Mouse (Mus musculus) lung, embryonic 14.5 days (tissue): Measurements from ENCODE around the gene Arf3. TPM values are rescaled to one million over a fixed set of nuclear protein-coding genes. Genes with fewer than 3 reads are reported as not detected.
A peak's percentile ranks its signal among the peaks of the same experiment; 100 is the strongest.

ENCODE experiments used
- ATAC-seq: fragments of 200-750 bp; cut with Nextera tagmentation; 2 replicates; pipeline ENCODE4 v1.8.0; 2017; ENCODE audit warnings: mild to moderate bottlenecking, moderate TSS enrichment, moderate library complexity; ENCODE audit not compliant: insufficient read depth
- DNase-seq: peaks from one replicate; pipeline ENCODE4 v3.0.0-alpha.2; 2015
- H3K27ac ChIP-seq: fragments of 300-500 bp; sonication (generic); 2 replicates; pipeline ENCODE4 v1.5.1; 2014; ENCODE audit warnings: low read depth, mild to moderate bottlenecking, moderate library complexity
- H3K27me3 ChIP-seq: fragments of 300-500 bp; sonication (generic); 2 replicates; pipeline ENCODE4 v1.6.1; 2014; ENCODE audit warnings: low read length, control low read depth; ENCODE audit not compliant: insufficient read depth
- H3K36me3 ChIP-seq: fragments of 300-500 bp; sonication (generic); 2 replicates; pipeline ENCODE4 v1.6.1; 2014; ENCODE audit warnings: control low read depth; ENCODE audit not compliant: insufficient read depth
- H3K4me1 ChIP-seq: fragments of 300-500 bp; sonication (generic); 2 replicates; pipeline ENCODE4 v1.6.1; 2014; ENCODE audit warnings: antibody characterized with exemption, control low read depth; ENCODE audit not compliant: insufficient read depth
- H3K4me2 ChIP-seq: fragments of 300-500 bp; sonication (generic); 2 replicates; pipeline ENCODE4 v1.6.1; 2014; ENCODE audit warnings: mild to moderate bottlenecking
- H3K4me3 ChIP-seq: fragments of 300-500 bp; sonication (generic); 2 replicates; pipeline ENCODE4 v1.5.1; 2014; ENCODE audit warnings: low read depth, low read length
- H3K9ac ChIP-seq: fragments of 300-500 bp; sonication (generic); 2 replicates; pipeline ENCODE4 v1.6.1; 2014
- H3K9me3 ChIP-seq: fragments of 300-500 bp; sonication (generic); 2 replicates; pipeline ENCODE4 v1.6.1; 2016; ENCODE audit warnings: low read depth, low read length, control low read depth
- CTCF ChIP-seq: IDR thresholded peaks from 2 replicates; pipeline ENCODE4 v1.5.1; 2016; ENCODE audit warnings: antibody characterized with exemption, low read depth
- WGBS: fragments of 180-500 bp; shearing (Covaris S2); extraction: QIAGEN DNeasy Blood & Tissue Kit; methylation state at CpG from one replicate; pipeline ENCODE4 v1.1.7; 2014; 5-methylcytosine and 5-hydroxymethylcytosine counted together
- polyA plus RNA-seq: library from polyadenylated mRNA; unstranded; fragments of >200 nt; fragmentation: Nextera tagmentation; extraction: Ambion mirVana; gene quantifications from 2 replicates; pipeline ENCODE4 v1.2.1, GENCODE M21; 2014

Gene Arf3
- polyA plus RNA-seq, 1 experiment from 2014 or later, result 42.5 TPM

DNA sequence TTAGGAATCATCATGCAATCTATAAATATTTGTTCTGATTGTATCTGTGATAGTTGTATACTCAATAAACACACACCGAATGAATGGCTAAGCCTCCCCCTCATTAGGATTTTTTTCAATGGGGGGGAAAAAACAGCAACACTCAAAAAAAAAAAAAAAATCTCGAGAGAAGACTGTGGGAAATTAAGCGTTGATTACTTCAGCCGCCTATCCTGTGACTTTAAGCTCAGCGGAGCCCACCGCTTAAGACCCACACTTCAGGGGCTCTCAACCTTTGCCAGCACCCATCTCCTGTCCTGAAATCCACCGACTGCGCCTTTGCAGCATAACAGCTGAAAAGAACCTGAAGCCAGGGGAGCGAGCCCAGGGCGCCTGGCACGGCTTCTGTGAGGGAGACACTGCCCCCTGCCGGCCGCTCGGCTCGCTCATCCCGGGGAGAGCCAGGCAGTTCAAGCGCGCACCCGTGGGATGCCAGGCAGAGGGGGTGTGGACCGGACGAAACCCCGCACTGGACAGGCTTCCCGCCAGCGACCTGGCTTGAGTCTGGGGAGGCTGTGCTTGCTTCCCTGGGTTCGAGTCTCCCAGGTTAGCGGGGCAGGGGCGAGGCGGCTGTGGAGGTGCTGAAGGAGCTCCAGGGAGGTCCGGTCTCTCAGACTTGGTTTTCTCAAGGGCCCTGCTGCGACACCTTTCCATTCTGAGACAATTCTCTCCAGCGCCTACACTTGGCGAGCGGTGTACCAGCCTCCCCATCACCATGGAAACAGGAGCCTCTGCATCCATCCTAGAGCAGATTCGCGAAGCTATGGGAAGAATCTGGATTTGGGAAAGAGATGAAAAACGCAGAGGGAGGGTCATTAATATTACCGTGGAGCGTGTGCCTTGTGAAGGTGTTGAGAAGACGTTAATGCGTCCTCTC is 63.6 kb downstream of the Arf3 start:
- Histone ChIP-seq H3K27me3 (peaks cover 33% of the 10 kb centered on the region), H3K27ac (no peak overlapping the region), H3K36me3 (no peaks in the 10 kb centered on the region), H3K4me2 (peak overlapping the region; percentile 57), H3K9ac (0 out of 2 replicates have a peak overlapping the region, but pooled peaks have one; percentile 25), H3K4me3 (peak overlapping the region; percentile 26; the same call in 1 of the 2 replicates), H3K9me3 (no peaks in the 10 kb centered on the region), H3K4me1 (no peaks in the 10 kb centered on the region)
- 3% methylated on average over 40 of the region's 40 CpGs for WGBS
- DNase-seq (peak; percentile 90), ATAC-seq (no peak; the same call in 1 of the 2 replicates)
- peak; percentile 97 for TF ChIP-seq CTCF

GRCm38 (mm10) chr15:98696216-98696615 is 66.8 kb downstream of the Arf3 start:
- 58% methylated on average over 8 of the region's 8 CpGs for WGBS
- H3K4me1 ChIP-seq, result peaks cover 6% of the 10 kb centered on the region; the same call in 1 of the 2 replicates
- H3K4me2 ChIP-seq, result no peak overlapping the region
- no peak overlapping the region for H3K4me3 ChIP-seq
- DNase-seq (no peak), ATAC-seq (no peak)
- no peaks in the 10 kb centered on the region for H3K9me3 ChIP-seq
- no peak for TF ChIP-seq CTCF
- no peak overlapping the region for H3K9ac ChIP-seq
- no peak overlapping the region for H3K27ac ChIP-seq
- H3K27me3 ChIP-seq, result peaks cover 17% of the 10 kb centered on the region
- H3K36me3 ChIP-seq, result no peaks in the 10 kb centered on the region

DNA sequence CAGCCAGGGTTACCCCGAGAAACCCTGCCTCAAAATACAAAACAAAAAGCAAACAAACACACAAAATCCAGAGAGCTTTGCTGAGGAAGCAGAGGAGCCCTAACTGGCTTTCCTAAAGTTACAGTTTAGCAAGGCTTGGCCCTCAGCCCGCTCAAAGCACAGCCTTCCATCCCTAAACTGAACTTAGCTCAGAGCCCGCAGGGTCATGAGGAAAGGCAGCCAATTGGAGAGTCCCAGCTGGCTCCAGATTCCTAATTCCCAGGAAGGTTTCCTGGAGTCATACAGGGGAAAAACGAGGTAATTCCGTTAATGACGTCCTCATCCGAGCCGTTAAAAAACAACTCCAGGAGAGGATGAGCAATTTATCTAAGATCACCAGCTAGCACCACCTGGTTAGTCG is 67.3 kb downstream of the Arf3 start:
- no peak overlapping the region for H3K9ac ChIP-seq
- H3K27ac ChIP-seq, result no peak overlapping the region
- H3K4me3 ChIP-seq, result no peak overlapping the region
- DNase-seq (no peak), ATAC-seq (no peak)
- peaks cover 6% of the 10 kb centered on the region; the same call in 1 of the 2 replicates for H3K4me1 ChIP-seq
- H3K27me3 ChIP-seq, result peaks cover 12% of the 10 kb centered on the region
- H3K4me2 ChIP-seq, result no peak overlapping the region
- TF ChIP-seq CTCF, result no peak
- H3K36me3 ChIP-seq, result no peaks in the 10 kb centered on the region
- no peaks in the 10 kb centered on the region for H3K9me3 ChIP-seq
- 46% methylated on average over 9 of the region's 9 CpGs for WGBS

GRCm38 (mm10) chr15:98692171-98692715 is 70.8 kb downstream of the Arf3 start:
- Histone ChIP-seq H3K4me2 (0 out of 2 replicates have a peak overlapping the region, but pooled peaks have one; percentile 10), H3K4me3 (no peak overlapping the region), H3K9me3 (no peaks in the 10 kb centered on the region), H3K27me3 (no peaks in the 10 kb centered on the region), H3K36me3 (no peaks in the 10 kb centered on the region), H3K9ac (no peak overlapping the region), H3K27ac (peak overlapping the region; percentile 10; the same call in 1 of the 2 replicates), H3K4me1 (peaks cover 6% of the 10 kb centered on the region; the same call in 1 of the 2 replicates)
- WGBS, result 17% methylated on average over 11 of the region's 11 CpGs
- ATAC-seq (peak; percentile 75), DNase-seq (peak; percentile 75)
- no peak for TF ChIP-seq CTCF

- ATAC-seq (no peak), DNase-seq (no peak)
- TF ChIP-seq CTCF, result no peak
- Histone ChIP-seq H3K4me1 (peaks cover 6% of the 10 kb centered on the region; the same call in 1 of the 2 replicates), H3K4me2 (no peak overlapping the region), H3K36me3 (no peaks in the 10 kb centered on the region), H3K27ac (no peak overlapping the region), H3K4me3 (no peak overlapping the region), H3K9ac (no peak overlapping the region), H3K27me3 (no peaks in the 10 kb centered on the region), H3K9me3 (no peaks in the 10 kb centered on the region)
- 44% methylated on average over 7 of the region's 7 CpGs for WGBS
Measured at GRCm38 (mm10) chr15:98691486-98692147, 71.4 kb downstream of the Arf3 start.

DNA sequence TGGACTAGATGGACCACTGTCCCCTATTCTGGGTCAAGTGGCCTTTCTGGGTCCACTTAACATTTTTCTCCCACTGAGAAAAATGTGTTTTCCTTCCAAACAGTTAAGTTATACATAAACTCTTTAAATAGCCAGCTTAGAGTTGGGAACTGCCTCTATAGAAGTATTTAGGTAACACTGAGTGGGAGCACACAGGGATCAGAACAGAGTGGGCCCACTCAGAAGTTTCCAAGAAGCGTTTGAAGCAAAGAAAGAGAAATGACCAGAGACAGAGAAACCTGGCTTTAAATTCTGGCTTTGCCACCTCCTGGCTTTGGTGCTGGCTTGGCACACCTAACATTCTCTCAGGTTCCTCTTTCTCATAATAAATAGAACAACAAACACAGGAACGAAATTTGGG is 73.3 kb downstream of the Arf3 start:
- TF ChIP-seq CTCF, result no peak
- ATAC-seq (no peak), DNase-seq (no peak)
- Histone ChIP-seq H3K9ac (no peak overlapping the region), H3K4me1 (peaks cover 6% of the 10 kb centered on the region; the same call in 1 of the 2 replicates), H3K4me3 (no peak overlapping the region), H3K27me3 (no peaks in the 10 kb centered on the region), H3K36me3 (no peaks in the 10 kb centered on the region), H3K4me2 (no peak overlapping the region), H3K27ac (no peak overlapping the region), H3K9me3 (no peaks in the 10 kb centered on the region)
- WGBS, result 74% methylated on average over 2 of the region's 2 CpGs

Other genes starting within 250 kb of the Arf3 start
- 113 and 121 TPM in 2 replicates for gene Kansl2, start 228.9 kb downstream of the Arf3 start, polyA plus RNA-seq
- gene Ccnt1, start 192.3 kb downstream of the Arf3 start, polyA plus RNA-seq, result 57.7 and 58.5 TPM in 2 replicates
- gene 4930415O20Rik, start 192.2 kb downstream of the Arf3 start, polyA plus RNA-seq, result 0.50 TPM in 1 of 2 replicates, not detected in the other
- 20.5 and 21.8 TPM in 2 replicates for gene Adcy6, start 153.1 kb downstream of the Arf3 start, polyA plus RNA-seq
- 24.6 and 28.9 TPM in 2 replicates for gene Cacnb3, start 132.4 kb downstream of the Arf3 start, polyA plus RNA-seq
- 27.2 and 28.7 TPM in 2 replicates for gene Ddx23, start 100.3 kb downstream of the Arf3 start, polyA plus RNA-seq
- gene Rnd1, start 85.8 kb downstream of the Arf3 start, polyA plus RNA-seq, result 0.57 and 0.67 TPM in 2 replicates
- 0.28 and 1.1 TPM in 2 replicates for gene Ccdc65, start 55.0 kb downstream of the Arf3 start, polyA plus RNA-seq
- gene Fkbp11, start 35.0 kb downstream of the Arf3 start, polyA plus RNA-seq, result 29.7 and 32.9 TPM in 2 replicates
- 0.11 TPM in 1 of 2 replicates, not detected in the other for gene Wnt10b, start 14.9 kb upstream of the Arf3 start, polyA plus RNA-seq
- gene Wnt1, start 26.6 kb upstream of the Arf3 start, polyA plus RNA-seq, result not detected in 2 replicates
- gene Ddn, start 46.3 kb upstream of the Arf3 start, polyA plus RNA-seq, result 0.04 and 0.12 TPM in 2 replicates
- 93.4 and 93.7 TPM in 2 replicates for gene Prkag1, start 68.3 kb upstream of the Arf3 start, polyA plus RNA-seq
- 17.1 and 19.3 TPM in 2 replicates for gene Kmt2d, start 108.0 kb upstream of the Arf3 start, polyA plus RNA-seq
- 8.5 and 9.5 TPM in 2 replicates for gene Rhebl1, start 131.3 kb upstream of the Arf3 start, polyA plus RNA-seq
- gene Dhh, start 135.3 kb upstream of the Arf3 start, polyA plus RNA-seq, result 1.0 and 1.3 TPM in 2 replicates
- 4.5 and 5.5 TPM in 2 replicates for gene Lmbr1l, start 155.0 kb upstream of the Arf3 start, polyA plus RNA-seq
- gene Tuba1b, start 171.4 kb upstream of the Arf3 start, polyA plus RNA-seq, result 2,161 and 2,216 TPM in 2 replicates
- gene Gm49450, start 190.3 kb upstream of the Arf3 start, polyA plus RNA-seq, result not detected in 2 replicates
- gene Tuba1a, start 190.5 kb upstream of the Arf3 start, polyA plus RNA-seq, result 1,129 and 1,167 TPM in 2 replicates